Mouse (Mus musculus) limb, embryonic 10.5 days (tissue): ENCODE results near the gene Palmd. TPM values are rescaled to one million over a fixed set of nuclear protein-coding genes. Genes with fewer than 3 reads are reported as not detected.

Experiments used
- DNase-seq: peaks from one replicate; pipeline ENCODE4 v3.0.0-alpha.2; 2017; ENCODE audit warnings: low spot score
- H3K27ac ChIP-seq: fragments of 300-500 bp; sonication (generic); 2 replicates; pipeline ENCODE4 v1.5.1; 2016; ENCODE audit warnings: mild to moderate bottlenecking
- H3K27me3 ChIP-seq: fragments of 300-500 bp; sonication (generic); 2 replicates; pipeline ENCODE4 v1.6.1; 2016; ENCODE audit warnings: low read depth, mild to moderate bottlenecking; ENCODE audit not compliant: poor library complexity, severe bottlenecking
- H3K36me3 ChIP-seq: fragments of 300-500 bp; sonication (generic); 2 replicates; pipeline ENCODE4 v1.6.1; 2016; ENCODE audit warnings: mild to moderate bottlenecking, moderate library complexity
- H3K4me1 ChIP-seq: fragments of 300-500 bp; sonication (generic); 2 replicates; pipeline ENCODE4 v1.6.1; 2016
- H3K4me3 ChIP-seq: fragments of 300-500 bp; sonication (generic); 2 replicates; pipeline ENCODE4 v1.5.1; 2016; ENCODE audit warnings: mild to moderate bottlenecking, moderate library complexity
- H3K9me3 ChIP-seq: fragments of 300-500 bp; sonication (generic); replicated peaks from 2 replicates; pipeline ENCODE4 v1.6.1; 2016; ENCODE audit warnings: mild to moderate bottlenecking
- WGBS: fragments of 180-500 bp; shearing (Covaris S2); methylation state at CpG from one replicate; pipeline ENCODE4 v1.1.7; 2016; 5-methylcytosine and 5-hydroxymethylcytosine counted together
- polyA plus RNA-seq: library from polyadenylated mRNA; unstranded; fragments of >200 nt; fragmentation: Nextera tagmentation; extraction: Ambion mirVana; gene quantifications from 2 replicates; pipeline ENCODE4 v1.2.1, GENCODE M21; 2016

Palmd gene
- polyA plus RNA-seq, 1 experiment from 2014 or later, result 1.5 TPM

DNA sequence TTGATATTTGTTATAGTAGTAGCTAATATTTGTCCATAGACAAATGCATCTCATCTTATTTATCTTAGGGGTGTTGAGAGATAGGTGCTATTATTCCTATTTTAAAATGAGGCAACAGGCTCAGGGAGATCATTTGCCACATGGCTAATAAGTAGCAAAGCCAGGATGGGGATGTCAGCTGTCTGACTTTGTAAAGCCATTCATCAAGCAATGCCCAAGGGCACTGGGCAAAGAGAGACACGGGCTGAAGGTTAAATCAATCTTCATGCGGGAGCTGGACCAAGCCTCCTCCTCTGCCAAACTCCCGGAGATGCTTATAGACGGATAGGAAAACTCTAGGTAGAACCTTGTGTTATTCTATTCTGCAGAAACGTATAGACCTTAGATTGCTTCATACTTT is 999 bp upstream of the Palmd start:
- 75% methylated on average over 5 of the region's 5 CpGs for whole genome bisulfite sequencing
- Histone ChIP-seq H3K4me3 (no peak overlapping the region), H3K4me1 (peaks cover 8% of the 10 kb centered on the region), H3K27ac (no peak overlapping the region), H3K27me3 (no peaks in the 10 kb centered on the region), H3K36me3 (no peaks in the 10 kb centered on the region), H3K9me3 (no peaks in the 10 kb centered on the region)
- no peak for DNase-seq

GRCm38 (mm10) chr3:116969003-116969402 is 216 bp upstream of the Palmd start:
- Histone ChIP-seq H3K4me1 (peaks cover 8% of the 10 kb centered on the region), H3K27me3 (no peaks in the 10 kb centered on the region), H3K27ac (peak overlapping the region; percentile 68; the same call in 1 of the 2 replicates), H3K9me3 (no peaks in the 10 kb centered on the region), H3K4me3 (peak overlapping the region; percentile 49), H3K36me3 (no peaks in the 10 kb centered on the region)
- WGBS, result 27% methylated on average over 5 of the region's 5 CpGs
- no peak for DNase-seq

DNA sequence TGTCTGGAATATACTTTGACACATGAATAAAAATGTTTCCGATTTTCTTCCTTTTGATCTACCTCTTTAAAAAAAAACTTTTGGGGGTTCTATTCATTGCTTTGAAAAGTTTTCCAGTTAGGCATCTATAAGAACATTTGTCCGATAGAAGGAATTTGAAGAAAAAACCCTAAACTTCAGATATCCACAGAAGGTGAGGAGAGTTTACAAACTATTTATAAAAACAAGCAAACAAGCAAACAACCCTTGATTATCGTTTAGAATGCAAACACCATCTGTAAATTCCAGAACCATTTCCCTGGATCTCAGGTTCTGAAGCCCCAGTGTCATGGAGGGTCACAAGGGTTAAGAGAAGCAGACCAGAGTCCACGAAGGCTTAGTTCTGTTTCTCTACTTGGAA is 820 bp downstream of the Palmd start, which contains the start of gene 4930455H04Rik:
4930455H04Rik (plus strand) TSS at position 301 of the 400 bp plus-strand sequence.
- no peak for DNase-seq
- peaks cover 8% of the 10 kb centered on the region for H3K4me1 ChIP-seq
- H3K27ac ChIP-seq, result peak within 1 kb of the TSS; percentile 68; the same call in 1 of the 2 replicates
- WGBS, result 67% methylated on average over 4 of the region's 4 CpGs
- H3K9me3 ChIP-seq, result no peaks in the 10 kb centered on the region
- H3K36me3 ChIP-seq, result no peaks in the 10 kb centered on the region
- no peaks in the 10 kb centered on the region for H3K27me3 ChIP-seq
- H3K4me3 ChIP-seq, result peak within 1 kb of the TSS; percentile 49

- Histone ChIP-seq H3K27me3 (no peaks in the 10 kb centered on the region), H3K4me1 (peaks cover 8% of the 10 kb centered on the region), H3K9me3 (no peaks in the 10 kb centered on the region), H3K36me3 (no peaks in the 10 kb centered on the region), H3K4me3 (no peak overlapping the region), H3K27ac (no peak overlapping the region)
- no peak for DNase-seq
- WGBS, result 88% methylated on average over 6 of the region's 6 CpGs
Observed at GRCm38 (mm10) chr3:116967436-116967835, 1.4 kb downstream of the Palmd start.

GRCm38 (mm10) chr3:116966800-116967199 is 2.0 kb downstream of the Palmd start:
- no peak overlapping the region for H3K4me3 ChIP-seq
- no peak overlapping the region for H3K27ac ChIP-seq
- no peaks in the 10 kb centered on the region for H3K36me3 ChIP-seq
- H3K9me3 ChIP-seq, result no peaks in the 10 kb centered on the region
- H3K4me1 ChIP-seq, result peaks cover 8% of the 10 kb centered on the region
- no peaks in the 10 kb centered on the region for H3K27me3 ChIP-seq
- 76% methylated on average over 6 of the region's 6 CpGs for WGBS
- DNase-seq, result no peak

DNA sequence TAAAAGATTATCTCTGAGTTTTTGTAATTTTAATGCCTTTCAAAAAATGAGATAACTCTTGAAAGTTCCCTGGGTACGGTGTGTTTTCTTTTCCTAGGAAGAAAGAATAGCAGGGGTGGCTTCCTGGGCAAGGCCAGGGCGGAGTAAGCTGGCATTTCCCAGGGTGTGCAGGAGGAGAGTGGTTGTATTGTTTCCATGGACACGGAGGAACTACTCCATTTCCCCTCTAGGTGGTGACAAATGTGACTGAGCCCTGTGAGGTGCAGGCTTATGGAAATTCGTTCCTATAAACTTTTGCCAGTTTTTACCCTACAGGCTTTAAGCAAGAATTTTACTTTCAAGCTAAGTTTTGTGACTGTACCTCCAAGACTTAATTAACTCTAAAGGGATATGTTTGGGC is 2.6 kb downstream of the Palmd start:
- Histone ChIP-seq H3K36me3 (no peaks in the 10 kb centered on the region), H3K9me3 (no peaks in the 10 kb centered on the region), H3K4me1 (peaks cover 8% of the 10 kb centered on the region), H3K27me3 (no peaks in the 10 kb centered on the region), H3K27ac (no peak overlapping the region), H3K4me3 (no peak overlapping the region)
- no peak for DNase-seq
- 46% methylated on average over 4 of the region's 4 CpGs for WGBS

DNA sequence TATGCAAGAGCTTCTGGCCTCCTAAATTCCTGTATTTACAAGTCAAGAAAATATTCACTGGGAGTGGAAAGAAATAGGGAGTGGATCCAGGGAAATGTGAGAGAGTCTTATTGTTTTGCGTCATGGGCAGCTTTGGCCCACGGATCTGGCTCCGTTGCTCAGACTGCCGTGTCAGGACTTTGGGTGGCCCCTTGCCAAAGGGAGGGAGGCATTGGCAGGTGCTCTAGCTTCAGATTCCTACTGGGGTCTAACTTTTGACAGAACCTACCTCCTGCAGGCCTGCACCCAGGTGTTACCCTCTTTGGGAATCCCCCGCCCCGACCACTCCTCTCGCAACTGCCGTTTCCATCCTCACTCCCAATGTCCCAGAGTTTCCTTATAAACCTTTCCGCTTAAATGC is 4.4 kb downstream of the Palmd start:
- H3K27me3 ChIP-seq, result no peaks in the 10 kb centered on the region
- DNase-seq, result no peak
- no peak overlapping the region for H3K4me3 ChIP-seq
- no peaks in the 10 kb centered on the region for H3K9me3 ChIP-seq
- WGBS, result 92% methylated on average over 9 of the region's 9 CpGs
- H3K4me1 ChIP-seq, result peaks cover 8% of the 10 kb centered on the region
- no peak overlapping the region for H3K27ac ChIP-seq
- H3K36me3 ChIP-seq, result no peaks in the 10 kb centered on the region

- peaks cover 2% of the 10 kb centered on the region for H3K4me1 ChIP-seq
- no peak overlapping the region for H3K4me3 ChIP-seq
- H3K9me3 ChIP-seq, result no peaks in the 10 kb centered on the region
- no peaks in the 10 kb centered on the region for H3K36me3 ChIP-seq
- DNase-seq, result no peak
- H3K27me3 ChIP-seq, result no peaks in the 10 kb centered on the region
- H3K27ac ChIP-seq, result no peak overlapping the region
- 82% methylated on average over 4 of the region's 4 CpGs for WGBS
Observed at GRCm38 (mm10) chr3:116963213-116963612, 5.6 kb downstream of the Palmd start.

DNA sequence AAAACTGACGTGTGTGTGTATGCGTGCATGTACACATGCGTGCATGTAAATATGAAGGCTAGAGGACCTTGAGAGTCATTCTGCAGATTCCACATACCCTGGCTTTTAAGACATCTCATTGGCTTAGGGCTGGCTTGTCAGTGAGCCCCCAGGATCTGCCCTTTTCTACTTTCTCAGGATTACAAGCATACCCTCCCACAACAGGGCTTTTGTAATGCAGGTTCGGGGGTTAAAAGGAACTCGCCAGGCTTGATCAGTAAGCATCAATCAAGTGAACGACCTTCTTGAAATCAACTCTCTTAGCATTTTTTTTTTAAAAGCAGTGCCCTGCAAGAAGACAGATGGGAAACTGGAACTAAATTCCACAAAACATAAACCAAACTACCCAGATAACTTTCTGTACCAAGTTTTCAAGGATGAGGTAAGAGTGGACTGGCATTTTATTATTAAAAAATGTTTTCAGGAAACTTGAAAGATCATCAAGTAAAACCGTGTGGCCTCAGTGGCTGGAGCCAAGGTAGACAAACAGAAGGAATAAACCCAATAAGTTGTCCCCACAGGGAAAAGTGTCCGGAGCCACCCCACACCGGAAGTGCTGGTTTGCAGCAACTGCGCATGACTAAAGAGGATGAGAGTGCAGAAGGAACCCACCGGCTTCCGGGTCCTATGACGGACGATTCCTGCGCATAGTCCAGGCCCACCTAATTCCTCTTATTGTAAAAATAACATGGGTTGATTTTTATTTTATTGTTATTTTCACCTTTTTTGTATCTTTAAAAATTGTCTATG is 7.2 kb downstream of the Palmd start:
- no peak overlapping the region for H3K4me3 ChIP-seq
- no peaks in the 10 kb centered on the region for H3K36me3 ChIP-seq
- WGBS, result 73% methylated on average over 15 of the region's 15 CpGs
- H3K27me3 ChIP-seq, result no peaks in the 10 kb centered on the region
- DNase-seq, result no peak
- no peaks in the 10 kb centered on the region for H3K9me3 ChIP-seq
- no peak overlapping the region for H3K27ac ChIP-seq
- H3K4me1 ChIP-seq, result no peaks in the 10 kb centered on the region

DNA sequence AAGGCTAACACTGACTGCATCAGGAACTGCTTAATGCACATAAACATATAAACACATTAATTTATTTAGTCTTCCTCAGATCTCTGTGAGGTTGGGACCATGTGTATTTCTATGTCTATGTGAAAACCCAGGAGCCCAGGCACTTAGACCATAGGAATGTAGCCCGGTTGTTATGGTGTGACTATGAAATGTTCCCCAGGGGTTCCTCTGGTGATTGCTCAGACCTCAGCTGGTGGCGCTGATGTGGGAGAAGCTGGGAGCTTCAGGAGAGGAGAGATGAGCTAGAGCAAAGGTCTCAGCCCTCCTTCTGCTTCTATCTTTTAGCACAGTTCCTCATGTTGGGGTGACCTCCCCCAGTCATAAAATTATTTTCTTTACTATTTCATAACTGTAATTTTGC is 8.4 kb downstream of the Palmd start:
- 86% methylated on average over 2 of the region's 2 CpGs for WGBS
- no peak for DNase-seq
- H3K36me3 ChIP-seq, result no peaks in the 10 kb centered on the region
- H3K9me3 ChIP-seq, result no peaks in the 10 kb centered on the region
- H3K27ac ChIP-seq, result no peak overlapping the region
- H3K4me1 ChIP-seq, result no peaks in the 10 kb centered on the region
- no peaks in the 10 kb centered on the region for H3K27me3 ChIP-seq
- H3K4me3 ChIP-seq, result no peak overlapping the region

GRCm38 (mm10) chr3:116955061-116955460 is 13.7 kb downstream of the Palmd start:
- no peaks in the 10 kb centered on the region for H3K36me3 ChIP-seq
- no peaks in the 10 kb centered on the region for H3K4me1 ChIP-seq
- no peaks in the 10 kb centered on the region for H3K27me3 ChIP-seq
- H3K4me3 ChIP-seq, result no peak overlapping the region
- no peak for DNase-seq
- no peak overlapping the region for H3K27ac ChIP-seq
- 71% methylated on average over 6 of the region's 6 CpGs for WGBS
- H3K9me3 ChIP-seq, result no peaks in the 10 kb centered on the region

- no peak overlapping the region for H3K27ac ChIP-seq
- 86% methylated on average over 6 of the region's 6 CpGs for WGBS
- DNase-seq, result no peak
- no peaks in the 10 kb centered on the region for H3K27me3 ChIP-seq
- H3K36me3 ChIP-seq, result no peaks in the 10 kb centered on the region
- H3K4me1 ChIP-seq, result no peaks in the 10 kb centered on the region
- no peaks in the 10 kb centered on the region for H3K9me3 ChIP-seq
- no peak overlapping the region for H3K4me3 ChIP-seq
Observed at GRCm38 (mm10) chr3:116953366-116953765, 15.4 kb downstream of the Palmd start.

DNA sequence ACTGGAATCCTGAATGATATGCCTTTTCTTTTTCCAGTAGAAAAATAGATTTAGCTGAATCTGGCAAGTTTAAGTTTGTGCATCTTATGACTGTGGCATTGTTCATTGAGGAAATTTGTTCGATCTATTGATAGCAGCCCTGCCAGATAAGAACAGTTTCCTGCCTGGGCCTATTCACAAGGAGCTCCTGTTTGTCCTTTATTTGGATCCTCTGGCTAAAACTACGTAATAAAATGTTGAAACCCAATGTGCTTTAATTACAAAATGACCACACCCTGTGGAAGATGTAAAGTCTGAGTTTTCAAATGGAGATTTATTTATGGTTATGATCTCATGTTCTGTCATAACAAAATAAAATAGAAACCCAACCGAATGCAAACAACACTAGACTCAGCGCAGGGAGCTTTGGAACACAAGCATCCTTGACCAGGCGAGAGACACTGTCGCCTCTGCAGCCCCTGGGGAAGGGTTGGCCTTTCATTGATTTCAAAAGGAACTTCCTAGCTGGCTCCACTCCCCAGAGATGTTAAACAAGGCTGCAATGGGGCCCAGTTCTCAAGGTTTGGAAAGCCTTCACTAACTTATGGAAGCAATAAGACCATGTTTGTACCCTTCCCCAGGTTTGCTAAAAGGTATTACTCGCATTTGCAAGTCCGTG is 16.4 kb downstream of the Palmd start:
- Histone ChIP-seq H3K27me3 (no peaks in the 10 kb centered on the region), H3K27ac (no peak overlapping the region), H3K4me3 (no peak overlapping the region), H3K36me3 (no peaks in the 10 kb centered on the region), H3K4me1 (no peaks in the 10 kb centered on the region), H3K9me3 (no peaks in the 10 kb centered on the region)
- DNase-seq, result no peak
- 87% methylated on average over 8 of the region's 8 CpGs for WGBS
